Mouse (Mus musculus) frontal cortex, postnatal 36 days (tissue): Measurements from ENCODE around the gene Sugp1.
"Not testable (repeated sequence)": the region's sequence is repeated elsewhere in the genome, so short reads cannot be mapped to it uniquely, and the experiment has no call there.

Experiments
- DNase-seq, 2 experiments: peaks; one replicate each; pipeline ENCODE4 v3.0.0; 2022; ENCODE audit warnings: low spot score in 2 of 2

Gene Sugp1

GRCm38 (mm10) chr8:70042583-70043455 is at the start of gene Sugp1, which contains the start of gene Mau2:
Gene Sugp1 (plus strand): TSS chr8:70042813.
Gene Mau2 (minus strand): TSS chr8:70042734.
- peak; percentile 95 to 96 for DNase-seq

- DNase-seq: no peak
These were observed 47.2 kb upstream of the Sugp1 start for GRCm38 (mm10) chr8:69995422-69995775.

GRCm38 (mm10) chr8:69995776-69996588 is 46.6 kb upstream of the Sugp1 start, which contains the start of gene Gatad2a:
Gene Gatad2a (minus strand): TSS chr8:69996384.
- DNase-seq: peak; percentile 100

- DNase-seq: no peak
These were observed 45.9 kb upstream of the Sugp1 start for GRCm38 (mm10) chr8:69996589-69997285.

- DNase-seq: no peak
These were observed 43.9 kb upstream of the Sugp1 start for GRCm38 (mm10) chr8:69998706-69999105.

GRCm38 (mm10) chr8:69999236-69999635 is 43.4 kb upstream of the Sugp1 start:
- DNase-seq: no peak

- DNase-seq: no peak
These were observed 42.4 kb upstream of the Sugp1 start for GRCm38 (mm10) chr8:70000226-70000625.

- DNase-seq: peak in 1 of 2 experiments; percentile 28
These were observed 41.3 kb upstream of the Sugp1 start for GRCm38 (mm10) chr8:70001176-70001891.

- not testable (repeated sequence) for DNase-seq
These were observed 40.8 kb upstream of the Sugp1 start for GRCm38 (mm10) chr8:70001892-70002191.

GRCm38 (mm10) chr8:70003204-70003657 is 39.4 kb upstream of the Sugp1 start:
- no peak for DNase-seq

- DNase-seq: no peak
These were observed 38.3 kb upstream of the Sugp1 start for GRCm38 (mm10) chr8:70004345-70004744.

- no peak for DNase-seq
These were observed 37.4 kb upstream of the Sugp1 start for GRCm38 (mm10) chr8:70005178-70005577.

- DNase-seq: not testable (repeated sequence)
These were observed 31.8 kb upstream of the Sugp1 start for GRCm38 (mm10) chr8:70010796-70011195.

GRCm38 (mm10) chr8:70012350-70012749 is 30.3 kb upstream of the Sugp1 start:
- no peak for DNase-seq

GRCm38 (mm10) chr8:70012763-70013162 is 29.9 kb upstream of the Sugp1 start:
- DNase-seq: no peak

GRCm38 (mm10) chr8:70015017-70015416 is 27.6 kb upstream of the Sugp1 start:
- DNase-seq: no peak

- DNase-seq: no peak
These were observed 19.0 kb upstream of the Sugp1 start for GRCm38 (mm10) chr8:70023596-70023995.

GRCm38 (mm10) chr8:70026151-70026550 is 16.5 kb upstream of the Sugp1 start:
- DNase-seq: no peak

GRCm38 (mm10) chr8:70030255-70030654 is 12.4 kb upstream of the Sugp1 start:
- no peak for DNase-seq

GRCm38 (mm10) chr8:70037994-70038393 is 4.6 kb upstream of the Sugp1 start:
- DNase-seq: no peak

- DNase-seq: no peak
These were observed 597 bp upstream of the Sugp1 start for GRCm38 (mm10) chr8:70041885-70042546.
